Mouse (Mus musculus) C2C12 (cell line): Measurements from ENCODE around the gene Ttll9. TPM values are rescaled to one million over a fixed set of nuclear protein-coding genes. Genes with fewer than 3 reads are reported as not detected.

Experiments used
- H3K27me3 ChIP-seq: one replicate; pipeline ENCODE4 v1.6.1; 2011; ENCODE audit not compliant: control insufficient read depth, insufficient read depth, insufficient read length
- H3K36me3 ChIP-seq: one replicate; pipeline ENCODE4 v1.6.1; 2011; ENCODE audit not compliant: control insufficient read depth, insufficient read depth
- H3K4me3 ChIP-seq: one replicate; pipeline ENCODE4 v1.5.1; 2011; ENCODE audit warnings: mild to moderate bottlenecking, control low read depth; ENCODE audit not compliant: poor library complexity, insufficient read depth, severe bottlenecking
- H3K79me2 ChIP-seq: one replicate; pipeline ENCODE4 v1.6.1; 2011; ENCODE audit not compliant: control insufficient read depth, insufficient read depth
- H3K79me3 ChIP-seq: one replicate; pipeline ENCODE4 v1.6.1; 2011; ENCODE audit warnings: low read depth, control low read depth
- H3ac ChIP-seq: one replicate; pipeline ENCODE3; 2011; ENCODE audit warnings: low read depth; ENCODE audit not compliant: control insufficient read depth, insufficient read length
- CEBPB ChIP-seq: IDR thresholded peaks from one replicate; pipeline ENCODE4 v1.6.1; 2011; ENCODE audit warnings: low read depth, mild to moderate bottlenecking, control low read depth, moderate library complexity
- CTCF ChIP-seq: IDR thresholded peaks from one replicate; pipeline ENCODE4 v1.5.1; 2011; ENCODE audit not compliant: control insufficient read depth, insufficient read depth, insufficient read length
- FOSL1 ChIP-seq: IDR thresholded peaks from one replicate; pipeline ENCODE4 v1.8.0; 2011; ENCODE audit warnings: mild to moderate bottlenecking, low read length; ENCODE audit not compliant: poor library complexity, insufficient read depth, severe bottlenecking
- MAX ChIP-seq: IDR thresholded peaks from one replicate; pipeline ENCODE4 v1.6.1; 2011; ENCODE audit warnings: mild to moderate bottlenecking, control low read depth
- MYOD1 ChIP-seq: IDR thresholded peaks from one replicate; pipeline ENCODE4 v1.6.1; 2011; ENCODE audit warnings: low read depth; ENCODE audit not compliant: control insufficient read depth, insufficient read length
- MYOG ChIP-seq: IDR thresholded peaks from one replicate; pipeline ENCODE4 v1.6.1; 2011; ENCODE audit not compliant: control insufficient read depth, insufficient read length; ENCODE audit errors: extremely low read depth
- USF1 ChIP-seq: IDR thresholded peaks from one replicate; pipeline ENCODE4 v1.6.1; 2011; ENCODE audit warnings: low read depth, mild to moderate bottlenecking, control low read depth, moderate library complexity
- polyA plus RNA-seq: library from polyadenylated mRNA; unstranded; fragments of >200 nt; fragmentation: generic; extraction: Trizol; gene quantifications from one replicate; pipeline ENCODE4 v1.2.1, GENCODE M21; 2012; ENCODE audit warnings: missing spikeins

Gene Ttll9
- polyA plus RNA-seq, 1 experiment, result 0.16 TPM

GRCm38 (mm10) chr2:152927371-152927770, 34.9 kb upstream of the Ttll9 start:
- Histone ChIP-seq H3K79me2 (peaks cover 61% of the 10 kb centered on the region), H3K4me3 (no peak overlapping the region)
- TF ChIP-seq CEBPB (peak; percentile 4), FOSL1 (peak; percentile 19), MAX (peak; percentile 40), MYOD1 (peak; percentile 28), CTCF (no peak), MYOG (no peak)

GRCm38 (mm10) chr2:152928219-152928987, 33.9 kb upstream of the Ttll9 start:
- TF ChIP-seq FOSL1 (no peak), CEBPB (no peak), MAX (no peak), MYOG (no peak), CTCF (no peak), USF1 (no peak), MYOD1 (no peak)
- H3K36me3 ChIP-seq, result no peaks in the 10 kb centered on the region
- H3K27me3 ChIP-seq, result no peaks in the 10 kb centered on the region
- peaks cover 68% of the 10 kb centered on the region for H3K79me2 ChIP-seq
- peak overlapping the region; percentile 47 for H3ac ChIP-seq
- no peak overlapping the region for H3K4me3 ChIP-seq
- peaks cover 36% of the 10 kb centered on the region for H3K79me3 ChIP-seq

More at GRCm38 (mm10) chr2:152927371-152927770, 34.9 kb upstream of the Ttll9 start:
- Histone ChIP-seq H3K79me3 (peaks cover 30% of the 10 kb centered on the region), H3K27me3 (no peaks in the 10 kb centered on the region), H3ac (peak overlapping the region; percentile 62), H3K36me3 (no peaks in the 10 kb centered on the region)

- TF ChIP-seq CEBPB (no peak), FOSL1 (no peak), MYOG (no peak), MAX (no peak), CTCF (no peak), USF1 (no peak), MYOD1 (no peak)
- Histone ChIP-seq H3K36me3 (no peaks in the 10 kb centered on the region), H3K79me3 (peaks cover 36% of the 10 kb centered on the region), H3K4me3 (no peak overlapping the region), H3K79me2 (peaks cover 63% of the 10 kb centered on the region), H3K27me3 (no peaks in the 10 kb centered on the region), H3ac (no peak overlapping the region)
These were observed 33.3 kb upstream of the Ttll9 start for GRCm38 (mm10) chr2:152928988-152929370.

GRCm38 (mm10) chr2:152930276-152930675, 32.0 kb upstream of the Ttll9 start:
- Histone ChIP-seq H3K79me3 (peaks cover 36% of the 10 kb centered on the region), H3K36me3 (no peaks in the 10 kb centered on the region), H3K79me2 (peaks cover 50% of the 10 kb centered on the region), H3K27me3 (no peaks in the 10 kb centered on the region), H3K4me3 (peak overlapping the region; percentile 65), H3ac (peak overlapping the region; percentile 66)
- no peak for TF ChIP-seq USF1
- TF ChIP-seq MAX, result peak; percentile 63

GRCm38 (mm10) chr2:152931456-152932160, 30.7 kb upstream of the Ttll9 start:
- Histone ChIP-seq H3K27me3 (no peaks in the 10 kb centered on the region), H3ac (peak overlapping the region; percentile 66), H3K4me3 (peak overlapping the region; percentile 65), H3K79me3 (peaks cover 36% of the 10 kb centered on the region), H3K36me3 (no peaks in the 10 kb centered on the region), H3K79me2 (peaks cover 50% of the 10 kb centered on the region)
- TF ChIP-seq MYOD1 (no peak), MAX (no peak), CTCF (no peak), USF1 (no peak), FOSL1 (no peak), CEBPB (no peak)

- H3ac ChIP-seq, result peak within 1 kb of the TSS; percentile 66
- H3K36me3 ChIP-seq, result no peaks in the 10 kb centered on the region
- peak within 1 kb of the TSS; percentile 65 for H3K4me3 ChIP-seq
- H3K27me3 ChIP-seq, result no peaks in the 10 kb centered on the region
- TF ChIP-seq FOSL1 (no peak), MAX (peak; percentile 64)
- peaks cover 36% of the 10 kb centered on the region for H3K79me3 ChIP-seq
- peaks cover 50% of the 10 kb centered on the region for H3K79me2 ChIP-seq
These were observed 29.2 kb upstream of the Ttll9 start, which contains the start of gene Foxs1 for GRCm38 (mm10) chr2:152933048-152933447. Gene Foxs1 (minus strand): TSS chr2:152933208.
